Mouse (Mus musculus): Measurements from ENCODE around the gene Aox1.
A peak's percentile ranks its signal among the peaks of the same experiment; 100 is the strongest.

Gene Aox1

GRCm38 (mm10) chr1:58105685-58106084, 76.0 kb downstream of the Aox1 start:
- no peak for DNase-seq (ENCODE audit: inconsistent age in 2 of 2, low spot score in 1 of 2)

GRCm38 (mm10) chr1:58107066-58107465, 77.3 kb downstream of the Aox1 start:
- peak; percentile 48 to 73 for DNase-seq (ENCODE audit: inconsistent age in 2 of 2, low spot score in 1 of 2)

- peak in 1 of 2 experiments; percentile 13 for DNase-seq (ENCODE audit: inconsistent age in 2 of 2, low spot score in 1 of 2)
Measured at GRCm38 (mm10) chr1:58110241-58110640, 80.5 kb downstream of the Aox1 start.

GRCm38 (mm10) chr1:58111315-58111714, 81.6 kb downstream of the Aox1 start:
- peak in 1 of 2 experiments; percentile 11 for DNase-seq (ENCODE audit: inconsistent age in 2 of 2, low spot score in 1 of 2)

- peak; percentile 75 to 92 for DNase-seq (ENCODE audit: inconsistent age in 2 of 2, low spot score in 1 of 2)
Measured at GRCm38 (mm10) chr1:58112880-58113279, 83.1 kb downstream of the Aox1 start, which contains the start of gene Aox3. TSS of gene Aox3 (plus strand) at chr1:58113130.

GRCm38 (mm10) chr1:58113441-58113840, 83.7 kb downstream of the Aox1 start:
- DNase-seq (ENCODE audit: inconsistent age in 2 of 2, low spot score in 1 of 2) = no peak

- DNase-seq (ENCODE audit: inconsistent age in 2 of 2, low spot score in 1 of 2) = no peak
Measured at GRCm38 (mm10) chr1:58114021-58114560, 84.4 kb downstream of the Aox1 start.

GRCm38 (mm10) chr1:58114666-58115375, 85.1 kb downstream of the Aox1 start:
- DNase-seq (ENCODE audit: inconsistent age in 2 of 2, low spot score in 1 of 2) = no peak

- peak in 1 of 2 experiments; percentile 11 for DNase-seq (ENCODE audit: inconsistent age in 2 of 2, low spot score in 1 of 2)
Measured at GRCm38 (mm10) chr1:58118231-58118630, 88.5 kb downstream of the Aox1 start.

GRCm38 (mm10) chr1:58124901-58125300, 95.2 kb downstream of the Aox1 start:
- no peak for DNase-seq (ENCODE audit: inconsistent age in 2 of 2, low spot score in 1 of 2)

GRCm38 (mm10) chr1:58137891-58138290, 108.2 kb downstream of the Aox1 start:
- peak in 1 of 2 experiments; percentile 11 for DNase-seq (ENCODE audit: inconsistent age in 2 of 2, low spot score in 1 of 2)

- DNase-seq (ENCODE audit: inconsistent age in 2 of 2, low spot score in 1 of 2) = no peak
Measured at GRCm38 (mm10) chr1:58138986-58139385, 109.3 kb downstream of the Aox1 start.

GRCm38 (mm10) chr1:58140607-58141006, 110.9 kb downstream of the Aox1 start:
- no peak for DNase-seq (ENCODE audit: inconsistent age in 2 of 2, low spot score in 1 of 2)

GRCm38 (mm10) chr1:58144384-58145069, 114.8 kb downstream of the Aox1 start:
- peak; percentile 9 to 63 for DNase-seq (ENCODE audit: inconsistent age in 2 of 2, low spot score in 1 of 2)

- no peak for DNase-seq (ENCODE audit: inconsistent age in 2 of 2, low spot score in 1 of 2)
Measured at GRCm38 (mm10) chr1:58146026-58146425, 116.3 kb downstream of the Aox1 start.

- no peak for DNase-seq (ENCODE audit: inconsistent age in 2 of 2, low spot score in 1 of 2)
Measured at GRCm38 (mm10) chr1:58147776-58148175, 118.0 kb downstream of the Aox1 start.

- no peak for DNase-seq (ENCODE audit: inconsistent age in 2 of 2, low spot score in 1 of 2)
Measured at GRCm38 (mm10) chr1:58152247-58152646, 122.5 kb downstream of the Aox1 start.

All from adrenal gland, adult (tissue).